Mouse (Mus musculus) heart, postnatal 25 days (tissue): ENCODE results near the gene Ube2l3. TPM values are rescaled to one million over a fixed set of nuclear protein-coding genes. Genes with fewer than 3 reads are reported as not detected.
"Not testable (repeated sequence)": the region's sequence is repeated elsewhere in the genome, so short reads cannot be mapped to it uniquely, and the experiment has no call there.

ENCODE experiments used
- DNase-seq: peaks from one replicate; pipeline ENCODE4 v3.0.0; 2022; ENCODE audit warnings: low spot score
- intact Hi-C: fragments of 180-260 bp; cut with DNase I; formaldehyde crosslinking; loops from one replicate; pipeline ENCODE4 v1.15.1; 2025
- total RNA-seq, 2 experiments: library from RNA; stranded (reverse); gene quantifications; 2 replicates each; pipeline ENCODE4 v1.2.3; 2021

The Ube2l3 gene
- 100 to 1,000 TPM; 102 to 113 TPM for total RNA-seq

DNA sequence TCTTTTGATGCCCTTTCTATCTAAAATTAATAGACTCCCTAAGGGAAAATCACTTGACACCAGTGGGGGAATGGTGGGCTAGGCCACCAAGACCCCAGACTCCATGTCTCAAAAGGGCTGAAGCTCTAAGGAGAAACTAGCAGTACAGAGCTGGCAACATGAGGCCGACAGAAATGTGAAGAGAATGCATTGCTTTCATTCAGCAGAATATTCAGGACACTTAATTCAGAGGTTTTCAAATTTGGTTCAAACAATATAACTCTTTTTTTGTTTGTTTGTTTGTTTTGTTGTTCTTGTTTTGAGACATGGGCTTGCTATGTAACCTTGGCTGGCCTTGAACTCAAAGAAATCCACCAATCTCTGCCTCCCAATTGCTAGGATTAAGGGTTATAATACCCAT, at the start of gene Ube2l3:
Gene Ube2l3 (minus strand): TSS at position 101 of the 400 bp plus-strand sequence.
- intact Hi-C loops: no loop called here
- no peak for DNase-seq

DNA sequence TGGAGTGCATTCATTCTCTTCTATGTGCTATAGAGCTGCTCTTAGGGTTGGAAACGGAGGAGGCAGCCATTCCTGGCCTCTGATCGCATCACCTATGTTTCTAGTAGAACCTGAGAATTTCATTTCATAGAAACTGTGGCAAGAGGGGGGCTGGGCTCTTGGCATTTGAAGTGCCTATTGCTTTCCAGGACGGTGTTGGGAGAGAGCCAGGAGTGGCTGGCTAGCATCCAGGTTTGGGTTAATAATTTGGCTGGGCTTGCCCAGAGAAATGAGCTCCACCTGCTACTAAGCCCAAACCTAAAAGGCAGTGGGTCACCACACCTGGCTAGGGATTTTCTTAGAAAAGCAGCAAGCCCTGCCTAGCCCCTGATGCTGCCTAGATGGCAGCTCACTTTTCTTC, 49.1 kb upstream of the Ube2l3 start:
- intact Hi-C loops: no loop called here
- no peak for DNase-seq

DNA sequence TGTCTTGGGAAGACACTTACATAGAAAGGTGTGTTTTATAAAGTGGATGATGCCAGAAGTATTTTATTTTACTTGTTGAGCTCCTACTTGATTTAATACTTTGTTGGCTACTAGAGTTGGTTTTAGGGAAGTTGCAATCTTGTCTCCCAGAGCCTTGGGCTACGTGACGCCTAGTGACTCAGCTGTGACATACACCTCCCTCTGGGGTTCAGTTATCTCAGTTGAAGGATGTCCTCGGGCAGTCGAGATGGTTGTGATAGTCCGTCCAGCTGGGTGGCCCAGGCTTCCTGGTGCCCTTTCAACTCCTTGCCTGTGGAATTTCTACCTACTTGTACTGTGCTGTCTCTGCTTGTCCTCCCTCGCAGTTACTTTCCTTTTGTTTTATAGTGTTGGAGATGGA, 46.7 kb upstream of the Ube2l3 start:
- intact Hi-C loops: no loop called here
- no peak for DNase-seq

DNA sequence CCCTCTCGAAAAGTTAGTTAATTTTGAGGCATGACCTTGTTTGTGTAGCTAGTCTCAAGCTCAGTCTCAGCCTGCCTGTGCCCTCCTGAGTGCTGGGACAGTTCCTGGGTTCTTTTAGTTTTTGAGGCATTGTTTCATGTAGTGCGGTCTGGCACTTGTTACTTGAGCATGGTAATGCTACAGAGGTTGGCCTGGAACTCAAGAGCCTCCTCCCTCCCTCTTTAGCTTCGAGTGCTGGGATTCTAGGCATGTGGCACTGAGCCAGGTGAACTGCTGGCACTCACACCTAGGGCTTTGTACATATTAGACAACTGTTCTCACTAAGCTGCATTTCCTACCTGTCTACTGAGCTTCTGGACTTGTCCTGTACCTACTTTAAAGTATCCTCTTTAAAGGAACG, 45.3 kb upstream of the Ube2l3 start:
- no peak for DNase-seq
- intact Hi-C loops: no loop called here

DNA sequence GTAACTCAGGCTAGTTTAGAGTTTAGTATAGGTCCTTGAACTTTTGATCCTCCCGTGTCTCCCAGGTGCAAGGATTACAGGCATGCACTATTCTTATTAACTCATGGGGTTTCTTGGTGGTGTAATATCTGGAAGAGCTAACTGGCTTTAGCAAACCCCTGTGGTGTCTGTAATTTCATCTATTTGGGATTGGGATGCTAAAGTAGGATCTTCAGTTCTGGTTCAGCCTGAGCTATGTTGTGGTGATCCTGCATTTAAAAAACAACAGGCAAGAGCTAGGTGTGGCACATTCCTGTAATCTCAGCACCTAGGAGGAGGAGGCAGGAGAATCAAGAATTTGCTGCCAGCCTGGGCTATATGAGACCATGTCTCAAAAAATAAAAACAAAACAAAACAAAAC, 42.5 kb upstream of the Ube2l3 start:
- intact Hi-C loops: no loop called here
- no peak for DNase-seq

DNA sequence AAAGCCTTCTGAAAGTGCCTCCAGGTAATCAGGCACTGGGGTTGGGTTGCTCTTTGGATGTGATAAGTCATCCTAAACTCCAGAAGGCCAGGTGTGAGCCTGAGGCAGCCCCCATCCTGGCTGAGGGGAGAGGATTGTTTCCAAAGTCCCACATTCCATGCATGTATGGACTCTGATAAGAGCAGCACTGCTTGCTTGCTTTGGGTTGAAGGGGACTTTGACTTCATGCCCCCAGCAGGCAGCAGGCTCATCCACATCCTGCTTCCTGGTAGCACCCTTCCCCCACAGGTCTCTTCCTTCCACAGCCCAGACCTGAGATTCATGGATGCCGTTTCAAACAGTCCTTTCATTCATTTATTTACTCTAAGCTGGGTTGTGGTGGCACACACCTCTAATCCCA, 41.3 kb upstream of the Ube2l3 start:
- DNase-seq: no peak
- intact Hi-C loops: no loop called here

DNA sequence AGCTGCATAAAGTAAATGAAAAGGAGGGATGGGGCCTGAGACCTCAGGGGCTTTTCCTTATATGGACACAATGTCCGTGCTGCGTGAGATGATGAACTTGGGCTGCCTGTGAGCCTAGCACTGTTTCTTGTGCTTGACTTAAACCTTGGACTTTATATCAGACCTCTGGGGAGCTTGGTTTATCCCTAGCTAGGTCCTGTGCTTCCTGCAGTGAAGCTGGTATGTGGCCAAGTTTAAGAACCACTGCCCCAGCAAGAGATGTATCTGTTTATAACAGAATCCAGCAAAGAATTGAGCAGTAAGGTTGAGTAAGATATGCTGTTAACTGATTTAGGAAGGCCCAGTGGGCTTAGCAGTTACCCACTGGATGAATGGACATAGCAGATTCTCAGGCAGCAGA, 37.0 kb upstream of the Ube2l3 start:
- no peak for DNase-seq
- intact Hi-C loops: loop anchor here (2.0 kb wide), 1 partner anchor 17 kb away; no protein-coding TSS in a partner anchor

DNA sequence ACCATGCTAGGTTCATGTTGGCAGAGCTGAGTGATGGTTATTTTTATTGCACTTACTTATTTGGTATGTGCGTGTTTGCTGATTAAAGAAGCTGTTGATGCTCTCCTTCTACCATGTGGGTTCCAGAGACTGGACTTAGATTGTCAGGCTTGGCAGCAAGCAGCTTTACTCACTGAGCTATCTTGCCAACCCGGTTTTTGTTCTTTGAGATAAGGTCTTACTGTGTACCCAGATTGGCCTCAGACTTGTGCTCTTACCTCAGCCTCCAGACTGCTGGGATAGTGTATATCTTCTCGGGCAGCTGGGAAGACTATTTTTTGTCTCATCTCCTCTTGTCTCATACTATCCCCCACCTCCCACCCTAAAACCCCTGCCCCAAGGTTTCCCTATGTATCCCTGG, 35.2 kb upstream of the Ube2l3 start:
- intact Hi-C loops: loop anchor here (2.0 kb wide), 1 partner anchor 19 kb away; no protein-coding TSS in a partner anchor
- DNase-seq: no peak

DNA sequence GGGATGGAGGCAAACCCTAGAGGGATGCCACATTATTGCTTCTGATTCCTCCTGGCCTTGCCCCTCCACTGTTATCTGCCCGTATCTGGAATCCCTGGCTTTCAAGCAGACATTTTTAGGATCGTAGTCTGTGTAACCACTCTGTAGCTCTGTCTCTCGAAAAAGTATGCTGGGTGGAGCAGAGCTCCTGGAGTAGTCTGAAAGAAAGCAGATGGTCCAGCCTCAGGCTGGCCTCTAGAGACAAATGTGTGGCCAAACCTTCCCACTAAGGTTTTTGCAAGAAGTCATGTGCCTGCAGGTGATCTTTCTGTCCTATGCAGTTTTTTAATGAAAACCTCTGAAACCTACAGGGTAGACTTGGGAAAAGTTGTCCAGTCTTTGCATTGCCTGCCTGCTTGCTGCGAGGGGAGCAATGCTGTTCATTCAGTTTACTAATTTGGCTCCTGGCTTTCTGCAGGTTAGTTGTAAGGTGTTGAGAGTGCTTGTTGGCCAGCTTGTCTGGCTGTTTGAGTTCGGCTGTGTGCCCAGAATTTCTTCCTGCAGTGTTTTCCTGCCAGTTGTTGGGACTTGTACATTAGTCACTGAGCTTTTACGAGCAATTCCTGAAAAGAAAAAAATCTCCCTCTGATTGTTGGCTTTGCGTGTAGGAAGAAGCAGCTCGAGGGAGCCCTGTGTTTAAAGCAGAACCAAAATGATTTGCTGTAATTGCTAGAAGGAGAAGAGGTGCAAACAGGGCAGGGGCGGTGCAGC, 32.6 kb upstream of the Ube2l3 start:
- intact Hi-C loops: no loop called here
- no peak for DNase-seq

DNA sequence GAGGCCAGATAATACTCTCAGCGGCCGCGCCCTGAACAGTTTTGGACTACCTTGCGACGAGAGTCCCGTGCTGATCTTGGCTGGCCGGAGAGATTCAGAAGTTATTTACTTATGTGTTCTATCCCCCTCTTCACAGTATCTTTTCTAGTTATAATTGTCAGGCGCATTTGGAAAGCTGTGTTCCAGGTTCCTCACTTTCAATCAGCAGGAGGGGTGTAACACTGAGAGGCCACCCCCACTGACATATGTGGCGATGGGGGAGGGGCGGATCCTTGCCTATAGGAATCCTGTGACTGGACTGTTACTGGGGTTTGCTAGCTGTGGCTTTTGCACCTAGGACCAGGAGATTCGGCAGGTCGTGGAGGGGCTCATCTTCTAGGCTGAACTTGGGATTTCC, 32.0 kb upstream of the Ube2l3 start:
- intact Hi-C loops: no loop called here
- no peak for DNase-seq

DNA sequence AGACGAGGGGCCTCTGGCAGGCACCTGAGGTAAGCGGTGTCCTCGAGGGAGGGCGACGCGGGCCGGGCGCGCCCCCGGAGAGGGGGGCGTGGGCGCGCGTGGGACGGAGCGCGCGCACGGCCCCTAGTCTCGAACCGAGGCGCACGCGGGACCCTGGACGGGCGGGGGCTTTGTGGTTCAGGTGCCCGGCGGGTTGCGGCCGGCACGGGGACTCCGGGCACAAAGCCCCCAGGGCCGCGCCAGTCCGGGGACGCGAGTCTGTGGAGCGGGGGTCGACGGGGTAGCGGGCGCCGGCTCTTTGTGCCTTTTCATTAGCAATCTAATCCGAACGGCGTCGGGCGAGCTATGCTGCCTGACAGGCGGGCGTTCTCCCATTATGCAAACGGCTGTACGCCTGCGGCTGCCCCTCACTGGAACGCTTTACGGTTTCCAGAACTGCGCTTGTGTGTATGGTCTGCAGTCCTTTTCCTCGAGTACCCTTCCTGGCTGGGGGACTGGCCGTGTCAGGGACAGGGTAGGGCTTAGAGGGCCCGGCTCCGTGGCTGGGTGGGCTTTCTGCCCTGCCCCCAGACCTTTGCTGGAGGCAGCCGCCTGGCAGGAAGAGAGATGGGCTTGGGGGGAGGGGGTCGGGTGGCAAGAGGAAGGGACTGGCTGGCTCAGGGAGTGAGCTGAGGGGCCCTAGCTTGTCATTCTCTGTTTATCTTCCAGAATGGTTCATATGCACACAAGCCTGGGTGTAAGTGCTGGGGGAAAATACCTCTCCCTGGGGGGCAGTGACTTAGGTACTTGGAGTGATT, 31.5 kb upstream of the Ube2l3 start:
- intact Hi-C loops: loop anchor here (2.0 kb wide), 1 partner anchor 25 kb away; the partner anchor contains the start of gene Rimbp3
- DNase-seq: peak; percentile 6

DNA sequence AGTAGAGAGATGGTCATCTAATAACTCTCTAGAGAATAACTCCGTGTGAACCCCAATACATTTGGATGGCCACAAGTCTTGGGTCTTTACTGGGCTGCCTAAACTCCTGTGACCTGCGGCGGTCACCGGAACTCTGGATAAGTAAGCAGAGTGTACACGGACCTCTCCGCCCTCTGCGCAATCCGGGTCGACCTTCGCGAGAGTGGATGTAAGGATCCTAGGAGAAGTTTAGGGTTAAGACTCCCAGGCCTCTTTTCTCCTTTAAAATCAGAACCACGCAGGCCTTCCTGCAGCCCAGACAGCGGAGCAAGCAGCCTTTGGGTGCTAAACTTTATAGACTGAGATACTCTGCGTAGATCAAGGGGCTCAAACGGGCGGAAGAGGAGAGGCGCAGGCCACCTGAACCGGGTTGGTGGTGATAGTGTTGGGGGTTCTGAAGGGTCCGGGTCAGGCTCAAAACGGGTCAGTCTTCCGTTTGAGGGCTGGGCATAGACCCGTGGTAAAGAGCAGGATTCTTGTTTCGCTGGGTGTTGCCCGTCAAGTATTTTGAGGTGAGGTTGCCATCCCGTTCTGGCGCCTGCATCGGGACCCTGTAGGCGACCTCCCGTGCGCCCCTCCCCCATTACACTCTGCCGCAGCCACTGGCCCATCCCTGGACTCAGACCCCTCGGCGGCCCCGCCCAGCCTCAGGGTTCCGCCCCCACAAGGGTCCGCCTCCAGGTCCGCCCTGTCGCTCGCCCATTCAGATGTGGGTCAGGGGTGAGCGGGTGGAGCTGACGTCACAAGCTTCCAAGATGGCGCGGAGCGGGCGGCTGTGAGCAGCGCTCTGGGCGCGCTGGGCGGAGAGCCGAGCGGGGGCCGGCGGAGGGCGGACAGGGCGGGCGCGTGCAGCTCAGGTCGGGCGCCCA, 30.6 kb upstream of the Ube2l3 start, which contains the start of gene Hic2:
Gene Hic2 (plus strand): TSS at position 779 of the 908 bp plus-strand sequence.
- intact Hi-C loops: loop anchor here (2.0 kb wide), 1 partner anchor 24 kb away; the partner anchor contains the start of gene Rimbp3

DNA sequence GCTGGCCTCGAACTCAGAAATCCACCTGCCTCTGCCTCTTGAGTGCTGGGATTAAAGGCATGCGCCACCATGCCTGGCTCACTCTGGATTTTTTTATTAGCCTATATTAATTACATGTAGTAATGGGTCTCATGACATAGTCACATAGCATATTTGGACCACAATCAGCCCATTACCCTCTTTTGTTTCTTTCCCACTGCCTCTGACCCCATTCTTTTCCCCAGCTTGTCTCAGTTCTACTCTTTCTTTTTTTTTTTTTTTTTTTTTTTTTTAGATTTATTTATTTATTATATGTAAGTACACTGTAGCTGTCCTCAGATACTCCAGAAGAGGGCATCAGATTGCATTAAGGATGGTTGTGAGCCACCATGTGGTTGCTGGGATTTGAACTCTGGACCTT, 29.1 kb upstream of the Ube2l3 start:
- intact Hi-C loops, DNase-seq: not testable (repeated sequence)

More for the DNA sequence above, 30.6 kb upstream of the Ube2l3 start, which contains the start of gene Hic2:
- peak; percentile 93 for DNase-seq

DNA sequence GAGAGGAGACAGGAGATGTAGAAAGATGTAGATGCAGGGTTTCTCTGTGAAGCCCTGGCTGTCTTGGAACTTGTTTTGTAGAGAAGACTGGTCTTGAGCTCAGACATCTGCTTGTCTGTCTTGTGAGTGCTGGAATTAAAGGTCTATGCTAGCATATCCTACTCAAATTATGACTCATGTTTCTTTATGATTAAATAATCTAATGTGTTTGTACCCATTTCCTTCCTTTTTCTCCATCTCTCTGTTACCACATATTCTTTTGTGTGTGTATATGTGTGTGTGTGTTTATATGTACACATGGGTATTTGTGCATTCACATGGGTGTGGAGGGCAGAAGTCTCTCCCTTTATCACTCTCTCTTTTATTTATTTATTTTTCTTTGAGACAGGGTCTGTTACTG, 24.0 kb upstream of the Ube2l3 start:
- intact Hi-C loops: no loop called here
- no peak for DNase-seq

DNA sequence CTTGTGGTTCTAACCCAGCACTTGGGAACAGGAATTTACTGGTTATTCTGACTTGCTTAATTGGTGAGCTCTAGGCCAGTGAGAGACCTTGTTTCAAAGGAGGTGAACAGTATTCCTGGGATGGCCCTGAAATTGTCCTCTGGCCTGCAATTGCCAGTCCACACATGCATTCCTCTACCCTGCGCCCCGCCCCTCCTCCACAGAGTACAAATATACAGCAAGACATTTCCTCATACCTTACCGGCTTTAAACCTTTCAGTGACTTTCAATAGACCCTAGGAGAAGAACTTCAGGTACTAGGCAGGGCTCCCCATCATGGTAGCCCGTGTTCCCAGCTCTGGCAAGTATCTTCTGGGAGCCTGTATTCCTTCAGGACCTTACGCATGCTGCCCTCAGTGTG, 23.1 kb upstream of the Ube2l3 start:
- DNase-seq: no peak
- intact Hi-C loops: no loop called here

DNA sequence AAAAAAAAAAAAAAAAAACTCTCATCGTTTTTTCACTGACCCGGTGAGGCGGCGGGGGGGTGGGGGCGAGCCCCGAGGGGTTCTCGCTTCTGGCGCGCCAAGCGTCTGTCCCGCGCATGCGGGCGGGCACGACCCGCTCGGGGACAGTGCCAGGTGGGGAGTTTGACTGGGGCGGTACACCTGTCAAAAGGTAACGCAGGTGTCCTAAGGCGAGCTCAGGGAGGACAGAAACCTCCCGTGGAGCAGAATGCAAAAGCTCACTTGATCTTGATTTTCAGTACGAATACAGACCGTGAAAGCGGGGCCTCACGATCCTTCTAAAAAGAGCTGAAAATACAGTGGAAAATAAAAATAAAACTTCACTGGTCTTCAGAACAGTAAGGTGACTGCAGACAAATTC, 19.7 kb upstream of the Ube2l3 start:
- intact Hi-C loops: no loop called here
- peak; percentile 80 for DNase-seq

DNA sequence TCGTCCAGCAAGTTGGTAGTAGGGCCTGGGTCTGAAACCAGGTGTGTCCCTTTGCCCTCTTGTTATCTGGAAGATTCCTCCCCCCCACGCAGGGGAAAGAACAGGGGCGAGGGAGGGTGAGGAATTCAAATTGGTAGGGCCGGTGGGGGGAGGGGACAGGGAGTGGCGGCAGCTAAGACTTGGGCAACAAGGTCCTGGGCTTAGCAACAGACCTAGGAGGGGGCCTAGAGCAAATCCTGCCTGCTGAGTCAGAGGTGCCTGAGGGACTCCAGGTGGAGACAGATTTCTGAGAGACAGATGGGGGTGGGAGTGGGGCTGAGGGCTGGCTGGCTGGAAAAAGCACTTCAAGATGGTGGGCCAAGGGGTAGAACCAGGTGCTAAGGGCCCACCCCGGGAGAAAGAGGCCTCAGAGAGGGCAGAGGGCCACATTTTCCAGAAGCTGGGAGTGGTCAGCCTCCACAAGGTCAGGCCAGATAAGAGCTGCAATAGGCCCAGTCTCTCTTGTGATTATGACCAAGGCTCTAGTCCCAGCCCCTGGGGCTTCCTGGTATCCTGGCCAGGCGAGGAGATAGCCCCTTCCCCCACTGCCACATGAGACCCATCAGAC, 17.8 kb upstream of the Ube2l3 start:
- intact Hi-C loops: no loop called here
- DNase-seq: no peak

DNA sequence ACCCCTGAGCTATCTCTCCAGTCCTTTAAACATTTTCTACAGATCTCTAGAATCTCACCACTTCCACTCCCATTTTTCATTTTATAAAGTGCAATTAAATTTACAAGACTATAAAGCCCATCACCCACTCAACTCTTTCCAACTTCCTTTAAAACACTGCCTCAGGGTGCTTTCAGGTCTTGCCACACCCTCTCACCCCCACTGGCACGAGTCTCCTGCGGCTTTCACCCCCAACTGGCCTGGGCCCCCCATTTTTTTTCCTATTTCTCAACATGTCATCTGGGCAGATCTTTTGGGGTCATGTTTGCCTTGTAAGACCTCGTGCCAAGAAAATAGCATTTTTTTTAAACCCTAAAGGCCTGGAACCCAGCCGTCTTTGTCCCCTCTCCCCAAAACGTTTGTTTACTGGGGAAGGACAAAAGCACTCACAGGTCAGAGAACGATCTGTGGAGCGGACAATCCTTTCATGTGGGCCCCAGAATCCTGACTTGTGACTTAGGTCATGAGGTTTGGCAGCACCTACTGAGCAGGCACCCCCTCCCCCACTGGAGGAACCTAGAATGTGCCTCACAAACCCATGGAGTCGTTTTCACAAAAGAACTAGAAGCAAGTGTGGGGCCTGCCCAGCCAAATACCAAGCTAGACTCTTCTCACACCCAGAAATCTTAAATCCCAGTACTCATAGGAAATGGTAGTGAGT, 14.6 kb upstream of the Ube2l3 start:
- intact Hi-C loops: no loop called here
- no peak for DNase-seq
